Mouse (Mus musculus) gastrocnemius, postnatal 10 days (tissue): Measurements from ENCODE around the gene Macf1. TPM values are rescaled to one million over a fixed set of nuclear protein-coding genes. Genes with fewer than 3 reads are reported as not detected.

Experiments
- DNase-seq: peaks from one replicate; pipeline ENCODE4 v3.0.0; 2021; ENCODE audit warnings: mixed read lengths
- total RNA-seq, 2 experiments: library from RNA; stranded (reverse); gene quantifications; 2 replicates each; pipeline ENCODE4 v1.2.3; 2021

Gene Macf1
- total RNA-seq, 2 experiments from 2014 or later: 108 to 144 TPM

DNA sequence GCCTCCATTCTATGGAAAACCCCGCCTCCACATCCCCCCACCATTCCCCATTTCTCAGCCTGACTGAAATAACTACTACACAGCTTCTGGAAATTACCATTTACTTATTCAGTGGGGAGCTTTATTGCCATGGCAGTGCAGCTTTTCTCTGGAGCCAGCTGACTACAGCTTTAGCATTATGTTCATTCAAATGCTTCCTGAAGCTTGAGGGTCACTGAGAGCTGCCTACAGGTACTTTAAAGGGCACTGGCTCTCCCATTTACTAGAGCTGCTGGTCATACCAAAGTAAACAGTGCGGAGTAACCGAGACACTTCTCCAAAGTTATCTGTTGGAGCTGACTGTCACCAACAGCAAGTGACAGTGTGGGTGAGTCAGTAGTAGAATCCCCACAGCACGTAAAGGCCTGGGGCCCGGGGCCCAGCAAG lies 89.8 kb downstream of the Macf1 start:
- DNase-seq: no peak

DNA sequence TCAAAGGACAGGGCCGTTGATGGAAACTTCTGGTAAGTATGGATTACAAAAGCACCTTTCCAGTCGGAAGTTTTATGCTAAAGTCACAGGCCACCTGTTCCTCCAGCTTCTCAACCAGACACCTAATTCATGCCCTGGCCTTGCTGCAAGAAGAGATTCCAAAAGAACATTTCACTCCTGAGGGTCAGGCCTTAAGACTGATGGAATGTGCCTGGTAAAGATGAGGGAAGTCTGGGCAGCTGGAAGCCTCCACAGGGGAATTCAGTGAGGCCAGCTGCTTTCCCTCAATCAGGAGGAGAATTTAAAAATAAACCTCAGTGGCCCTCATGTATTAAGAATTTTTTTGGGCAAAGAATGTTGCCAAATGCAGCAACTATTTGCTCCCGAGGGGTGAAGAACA lies 90.5 kb downstream of the Macf1 start:
- DNase-seq: no peak

DNA sequence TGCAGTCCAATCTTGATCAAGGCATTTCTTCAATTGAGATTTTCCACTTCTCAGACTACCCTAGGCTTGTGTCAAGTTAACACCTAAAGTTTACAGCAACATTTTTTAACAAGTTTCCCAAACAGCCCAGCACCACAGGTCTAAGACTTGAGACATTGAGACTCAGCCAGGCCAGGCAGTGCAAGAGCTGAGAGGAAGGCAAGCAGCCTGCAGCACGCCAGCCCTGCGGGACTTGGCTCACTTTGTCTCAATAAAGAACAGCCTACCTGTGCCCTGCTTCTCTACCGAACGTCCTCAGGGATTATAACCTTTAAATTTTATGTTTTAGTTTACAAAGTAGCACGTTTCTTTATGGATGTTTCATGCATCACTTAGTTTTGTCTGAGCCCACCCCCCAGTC lies 92.1 kb downstream of the Macf1 start:
- DNase-seq: no peak

DNA sequence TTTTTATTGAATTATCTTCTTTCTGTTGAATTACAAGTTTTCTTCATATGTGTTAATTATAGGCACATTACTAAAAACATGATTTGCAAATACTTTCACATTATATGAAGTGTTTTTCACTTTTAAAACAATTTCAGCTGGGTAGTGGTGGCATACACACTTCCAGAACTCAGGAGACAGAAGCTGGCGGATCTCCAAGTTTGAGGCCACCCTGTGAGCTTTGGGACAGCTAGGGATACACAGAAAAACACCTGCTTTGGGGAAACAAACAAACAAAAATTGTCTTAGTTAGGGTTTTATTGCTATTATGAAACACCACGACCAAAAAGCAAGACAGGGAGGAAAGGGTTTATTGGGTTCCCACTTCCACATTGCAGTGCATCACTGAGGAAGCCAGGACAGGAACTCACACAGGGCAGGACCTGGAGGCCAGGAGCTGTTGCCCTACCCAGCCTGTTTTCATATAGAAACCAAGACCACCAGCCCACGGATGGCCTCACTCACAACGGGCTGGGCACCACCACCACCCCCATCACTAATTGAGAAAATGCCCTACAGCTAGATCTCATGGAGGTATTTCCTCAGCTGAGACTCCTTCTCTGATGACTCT lies 93.0 kb downstream of the Macf1 start:
- DNase-seq: no peak

DNA sequence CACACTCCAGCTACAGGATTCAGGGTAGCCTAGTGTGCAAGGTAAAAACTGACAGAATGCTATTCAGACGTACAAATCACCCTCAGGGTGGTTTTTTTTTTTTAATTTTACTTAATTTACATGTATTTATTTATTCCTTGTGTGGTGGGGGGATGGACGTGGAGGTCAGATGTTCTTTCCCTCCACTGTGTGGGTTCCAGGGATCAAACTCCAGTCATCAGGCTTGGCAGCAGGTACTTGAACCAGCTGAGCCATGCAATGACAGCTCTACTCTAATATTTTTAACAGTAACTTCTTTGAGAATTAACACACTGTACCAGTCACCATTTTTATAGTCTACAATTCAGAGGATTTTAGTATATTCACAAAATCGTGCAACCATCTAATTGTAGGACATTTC lies 94.7 kb downstream of the Macf1 start:
- no peak for DNase-seq

DNA sequence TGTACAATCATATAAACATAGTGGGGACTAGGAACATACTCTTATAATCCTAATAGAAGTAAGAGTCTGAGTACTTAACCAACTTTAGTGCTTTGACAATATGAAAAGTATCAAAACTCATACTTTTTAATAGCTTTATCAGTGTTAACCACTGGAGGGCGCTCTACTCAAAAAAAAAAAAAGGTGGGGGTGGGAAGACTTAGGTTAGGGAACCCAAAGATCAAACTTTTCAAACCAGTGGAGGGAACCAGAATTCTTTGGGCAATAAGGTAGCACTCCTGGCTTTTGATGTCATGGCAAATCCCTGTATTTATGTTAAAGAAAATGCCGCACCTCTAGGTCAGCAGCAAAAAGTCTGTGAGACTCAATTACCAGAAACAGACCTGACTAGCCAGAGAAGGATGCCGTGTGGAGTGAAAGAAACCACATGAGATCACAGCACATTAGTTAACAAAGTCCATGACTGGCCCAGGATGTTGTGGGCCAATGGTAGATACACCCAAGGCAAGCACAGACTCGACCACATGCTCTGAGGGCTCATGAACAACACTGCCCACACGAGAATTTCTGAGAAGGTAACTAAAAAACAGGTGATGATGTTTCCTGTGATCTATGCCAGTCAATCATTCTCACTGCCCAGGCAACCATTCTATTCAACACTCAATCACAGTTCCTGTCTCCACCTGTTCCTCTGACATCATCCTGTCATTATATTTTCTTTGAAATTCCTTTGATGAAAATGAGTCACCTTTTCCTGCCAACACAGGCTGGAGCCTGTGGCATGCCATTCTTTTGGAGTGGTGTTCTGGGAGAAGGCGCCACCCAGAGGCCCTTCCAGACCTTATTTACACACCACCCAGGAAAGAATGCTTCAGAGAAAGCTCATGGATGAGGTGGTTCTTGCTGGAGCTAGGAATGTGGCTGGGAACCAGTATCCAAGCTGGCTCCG lies 95.5 kb downstream of the Macf1 start:
- DNase-seq: no peak

DNA sequence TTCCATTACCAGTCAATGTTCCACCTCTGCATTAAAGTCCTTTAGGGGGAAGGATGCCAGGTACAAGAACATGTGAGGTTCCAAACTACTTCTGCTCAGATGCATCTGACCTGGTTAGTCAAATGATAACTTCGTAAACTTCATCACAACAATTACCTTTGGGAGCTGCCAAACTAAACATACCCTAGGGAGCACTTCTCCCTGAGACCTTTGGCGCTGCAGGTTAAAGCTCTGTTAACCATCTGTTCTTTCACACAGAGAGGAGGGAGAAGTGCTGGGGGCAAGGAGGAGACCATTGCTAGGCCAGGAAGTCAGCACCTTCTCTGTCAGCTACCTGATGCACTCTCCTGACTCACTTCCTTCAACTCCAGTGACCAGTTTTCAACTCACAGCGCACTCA lies 96.5 kb downstream of the Macf1 start:
- DNase-seq: no peak

DNA sequence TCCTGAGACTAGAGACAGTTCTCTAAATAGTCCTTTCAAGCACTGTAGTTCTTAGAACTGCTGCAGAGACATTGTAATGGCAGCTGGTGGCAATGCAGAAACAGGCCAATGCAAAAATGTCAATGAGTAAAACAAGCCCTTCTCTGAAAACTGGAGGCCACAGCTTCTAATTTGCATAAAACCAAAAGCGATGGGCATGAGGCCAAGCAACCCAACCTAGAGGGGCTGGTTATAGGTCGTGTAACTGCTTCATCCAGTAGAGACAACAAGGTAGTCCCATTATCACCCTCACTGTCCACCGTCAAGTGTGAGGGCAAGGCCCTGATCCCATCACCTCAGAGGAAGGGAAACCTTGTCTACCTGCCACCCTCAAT lies 99.5 kb downstream of the Macf1 start:
- DNase-seq: no peak

DNA sequence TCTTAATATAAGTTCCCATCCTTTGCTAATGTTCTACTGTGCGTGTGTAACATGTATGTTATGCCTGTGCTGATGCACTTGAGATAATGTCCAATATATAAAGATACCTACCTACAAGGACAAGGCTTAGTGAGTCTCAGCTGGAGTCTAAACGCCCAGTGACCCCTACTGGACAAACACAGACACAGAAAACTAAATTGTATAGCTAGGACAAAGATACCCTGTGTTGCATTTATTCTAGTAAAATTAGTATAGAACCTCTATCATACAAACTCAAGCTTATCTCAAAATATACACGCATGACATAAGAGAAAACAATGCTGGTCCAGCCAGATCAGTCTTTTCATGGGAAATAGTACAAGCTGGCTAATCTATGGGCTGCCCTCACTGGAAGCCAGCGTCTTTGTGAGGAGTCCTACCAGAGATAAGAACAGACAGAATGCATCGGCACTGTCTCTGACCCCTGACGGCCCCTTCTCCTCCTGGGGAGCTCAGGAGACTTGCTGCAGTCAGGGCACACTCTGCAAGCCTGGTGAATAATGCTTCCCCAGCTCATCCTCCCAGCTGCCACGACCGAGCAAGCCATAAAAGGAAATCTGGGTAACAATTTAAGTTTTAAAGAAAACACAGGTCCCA lies 100.0 kb downstream of the Macf1 start:
- no peak for DNase-seq

DNA sequence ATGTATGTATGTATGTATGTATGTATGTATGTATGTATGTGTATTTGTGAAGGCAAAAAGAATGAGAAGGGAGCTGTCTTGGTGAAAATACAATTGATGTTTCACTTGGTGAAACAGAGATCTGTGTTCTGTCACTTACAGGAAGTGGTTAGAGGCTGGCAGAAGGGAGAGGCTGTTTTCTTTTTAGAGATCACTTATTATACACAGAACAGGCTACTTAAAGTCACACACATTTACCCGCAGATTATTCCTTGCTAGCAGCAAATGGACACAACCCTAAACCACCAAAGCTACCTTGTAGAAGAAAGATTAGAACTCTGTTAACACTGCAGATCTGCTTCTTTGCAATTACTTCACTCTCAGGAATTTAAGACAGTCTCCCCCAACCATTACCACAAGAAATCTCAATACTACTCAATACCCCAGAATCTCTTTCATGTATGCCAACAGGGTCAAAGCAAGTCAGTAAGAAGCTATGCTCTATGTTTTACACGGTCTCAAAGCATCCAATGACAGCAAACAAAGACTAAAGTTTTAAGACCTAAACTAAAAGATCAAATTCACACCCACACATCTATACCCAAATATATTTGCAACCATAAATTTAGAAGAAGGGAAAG lies 106.6 kb downstream of the Macf1 start:
- DNase-seq: no peak

DNA sequence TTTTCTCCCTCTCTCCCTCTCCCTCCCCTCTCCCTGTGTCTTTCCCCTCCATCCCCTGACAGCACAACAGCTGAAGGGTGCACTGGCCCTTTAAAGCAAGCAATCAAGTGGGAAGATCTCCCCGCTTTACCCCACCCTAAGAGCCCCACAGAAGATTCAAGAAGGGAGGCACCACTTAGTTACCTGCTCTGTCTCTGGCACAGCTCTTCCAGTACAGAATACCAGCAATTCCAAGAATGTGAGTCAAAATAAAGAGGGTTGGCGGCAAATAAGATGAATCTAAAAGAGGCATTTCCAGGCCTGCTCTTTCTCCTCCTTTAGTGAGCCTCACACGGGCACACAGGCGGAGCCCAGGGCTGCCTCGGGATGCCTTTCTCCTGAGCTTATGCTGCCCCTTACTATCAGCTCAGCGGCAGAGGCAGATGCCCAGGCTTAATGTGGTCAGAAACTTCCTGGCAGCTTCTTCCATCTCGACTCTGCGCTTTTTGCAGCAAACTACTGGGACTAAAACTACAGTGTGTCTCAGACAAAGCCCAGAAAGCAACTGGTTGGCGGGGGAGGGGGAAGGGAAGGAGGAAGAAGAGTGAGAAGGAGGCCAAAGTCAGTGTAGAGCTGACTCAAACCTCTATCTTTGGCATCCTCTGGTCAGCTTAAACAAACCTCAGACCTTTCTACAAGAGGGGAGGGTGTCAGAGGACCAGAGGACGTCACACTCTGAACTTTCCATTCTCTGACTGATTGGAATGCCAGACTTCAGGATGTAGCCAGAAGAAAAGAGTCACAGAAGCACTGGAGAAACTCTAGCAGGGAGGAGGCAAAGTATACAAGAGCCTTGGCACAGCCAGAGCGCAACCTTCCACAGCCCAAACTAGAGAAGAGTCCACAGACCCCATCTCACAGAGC lies 111.5 kb downstream of the Macf1 start:
- peak; percentile 22 for DNase-seq

DNA sequence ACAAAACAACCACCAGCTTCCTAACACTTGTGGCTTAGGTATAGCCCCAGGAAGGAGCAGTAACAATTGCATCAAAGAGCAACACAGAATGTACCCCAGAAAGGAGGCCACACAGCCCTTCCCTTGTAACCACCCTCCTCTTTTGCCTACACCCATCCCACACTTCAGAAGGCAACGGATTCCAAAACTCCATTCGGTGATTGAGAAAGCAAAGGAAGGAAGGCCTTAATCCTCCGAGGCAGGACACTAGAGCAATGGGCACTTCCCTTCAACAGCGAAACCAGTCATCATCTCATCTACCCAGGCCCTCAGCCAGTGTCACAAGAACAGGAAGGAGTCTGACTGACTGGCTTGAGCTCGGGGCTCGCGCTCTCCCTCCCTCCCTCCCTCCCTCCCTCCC lies 112.3 kb downstream of the Macf1 start:
- DNase-seq: no peak

DNA sequence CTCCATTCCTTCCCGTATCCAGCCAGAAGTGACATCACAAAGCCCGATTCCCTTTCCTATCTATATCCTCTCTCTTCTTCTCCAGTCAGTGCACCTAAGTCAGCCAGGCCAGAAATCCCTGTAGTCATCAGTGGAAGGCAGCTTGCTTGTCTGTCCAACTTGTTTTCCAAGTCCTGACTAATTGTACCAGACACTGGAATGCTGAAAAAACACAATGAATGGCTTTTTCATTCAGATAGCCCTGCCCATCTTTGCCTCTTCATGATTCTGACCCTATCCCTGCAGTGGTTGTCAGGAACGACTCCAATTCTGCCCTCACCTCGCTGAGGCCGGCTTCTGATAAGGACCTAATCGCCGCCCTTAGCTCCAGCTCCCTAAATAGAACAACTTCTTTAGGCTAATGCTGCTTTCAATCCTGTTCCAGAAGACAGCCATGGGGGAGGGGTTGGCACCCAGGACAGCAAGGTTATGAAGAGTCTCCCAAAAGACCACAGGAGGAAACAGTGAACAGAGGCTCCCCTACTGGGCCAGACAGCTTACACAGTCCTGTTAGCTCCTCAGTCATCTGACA lies 118.8 kb downstream of the Macf1 start:
- no peak for DNase-seq

DNA sequence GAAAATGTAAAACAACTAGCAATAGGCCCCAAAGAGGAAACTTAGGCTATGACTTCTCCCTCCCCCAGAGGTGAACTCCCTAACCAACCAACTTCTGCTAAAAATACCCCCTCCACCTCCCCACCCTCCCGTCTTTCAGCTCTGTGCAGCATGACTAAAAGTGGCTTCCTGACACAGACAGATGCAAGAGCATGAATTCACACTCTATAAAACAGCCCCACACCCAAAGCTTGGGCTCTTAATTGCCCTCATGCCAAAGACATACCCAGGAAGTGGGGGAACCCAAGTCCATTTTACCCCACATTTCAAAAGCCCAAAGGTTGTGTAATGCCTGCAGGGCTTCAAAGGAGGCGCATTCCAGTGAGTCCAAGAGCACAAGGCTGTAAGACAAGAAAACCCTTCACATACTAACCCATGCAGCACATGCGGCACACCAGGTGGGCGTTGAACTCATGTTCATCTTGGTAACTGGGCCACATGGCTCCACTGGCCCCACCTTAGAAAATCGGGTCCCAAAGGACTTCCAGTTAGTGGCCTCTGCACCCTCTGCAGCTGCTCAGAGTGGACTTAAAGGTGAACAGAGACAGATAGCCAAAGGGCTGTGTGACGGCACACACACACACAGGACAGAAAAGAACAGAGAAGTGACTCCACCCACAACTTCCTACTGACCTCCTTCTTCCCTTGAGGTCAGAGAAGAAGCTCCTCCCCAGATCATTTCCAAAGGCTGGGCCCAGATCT lies 119.9 kb downstream of the Macf1 start:
- DNase-seq: no peak

DNA sequence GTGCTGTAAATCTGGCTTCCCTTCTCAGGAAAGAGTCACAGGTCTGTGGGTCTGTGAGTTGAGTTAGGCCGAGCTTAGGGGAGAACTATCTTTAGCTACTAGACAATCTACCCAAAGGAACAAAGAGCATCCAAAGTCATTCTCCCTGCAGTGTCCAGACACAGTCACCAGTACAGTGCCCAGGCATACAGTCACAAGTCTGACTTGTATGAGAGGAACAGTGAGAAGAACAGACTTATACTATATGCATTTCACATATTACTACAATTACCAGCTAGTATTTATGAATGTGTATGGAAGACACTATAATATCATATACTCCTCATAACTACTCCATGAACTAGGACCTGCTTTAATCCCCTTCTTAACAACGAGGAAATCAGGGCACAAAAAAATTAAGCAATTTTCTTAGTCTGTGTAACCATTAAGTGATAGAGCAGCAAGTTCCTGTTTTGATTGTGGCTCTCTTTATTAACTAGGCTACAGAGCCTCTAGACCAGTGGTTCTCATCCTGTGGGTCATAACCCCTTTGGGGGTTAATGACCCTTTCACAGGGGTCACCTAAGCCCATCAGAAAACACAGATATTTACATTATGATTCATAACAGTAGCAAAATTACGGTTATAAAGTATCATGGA lies 121.9 kb downstream of the Macf1 start:
- no peak for DNase-seq

DNA sequence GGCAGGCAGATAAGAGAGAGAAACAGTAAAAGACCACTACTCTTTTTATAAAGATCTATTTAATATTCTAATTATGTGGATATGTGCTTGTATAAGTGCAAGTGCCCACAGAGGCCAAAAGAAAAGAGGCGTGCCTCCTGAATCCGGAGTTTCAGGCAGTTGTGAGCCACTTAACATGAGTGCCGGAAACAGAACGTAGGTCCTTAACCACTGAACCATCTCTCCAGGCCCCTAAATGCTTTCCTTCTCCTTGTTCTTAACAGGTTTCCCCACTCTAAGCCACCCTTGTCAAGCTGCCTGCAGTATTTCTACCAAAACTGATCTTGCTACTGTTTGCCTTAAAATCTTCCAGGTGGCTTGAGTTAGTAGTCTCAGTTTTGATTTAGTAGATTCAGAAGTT lies 123.3 kb downstream of the Macf1 start:
- DNase-seq: no peak

DNA sequence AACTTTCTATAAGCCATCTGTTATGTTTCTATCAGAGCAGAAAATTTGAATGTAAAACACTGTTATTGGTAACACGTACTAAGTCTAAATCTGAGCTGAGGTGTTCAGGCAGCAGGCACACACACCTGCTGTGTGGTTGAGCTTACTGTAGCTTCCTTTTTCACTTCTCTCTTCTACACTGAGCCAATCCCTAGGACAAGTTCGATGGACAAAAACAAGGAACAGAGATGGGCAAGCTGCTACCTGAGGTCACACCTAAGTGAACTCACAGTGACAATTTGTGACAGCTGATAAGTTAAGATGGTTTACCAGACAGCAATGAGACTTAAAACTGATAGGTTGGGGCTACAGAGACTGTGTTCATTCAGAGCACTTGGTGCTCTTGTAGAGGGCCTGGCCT lies 125.7 kb downstream of the Macf1 start:
- DNase-seq: no peak

DNA sequence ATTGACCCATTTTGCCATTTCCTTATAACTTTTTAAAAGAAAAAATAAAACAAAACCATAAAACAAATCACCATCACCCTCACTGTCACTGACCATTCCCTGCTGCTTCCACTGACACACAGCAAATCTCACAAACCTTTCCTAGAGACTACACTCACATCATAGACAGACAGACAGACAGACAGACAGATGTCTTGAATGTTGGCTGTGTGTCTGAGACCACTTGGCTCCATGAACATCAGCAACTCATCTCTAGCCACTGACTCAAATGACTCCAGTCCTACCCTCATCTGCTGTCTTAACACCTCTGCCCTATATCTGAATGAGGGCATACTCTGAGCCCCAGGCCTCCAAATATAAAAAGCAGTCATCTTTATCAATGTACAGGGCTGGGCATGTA lies 128.9 kb downstream of the Macf1 start:
- DNase-seq: no peak

DNA sequence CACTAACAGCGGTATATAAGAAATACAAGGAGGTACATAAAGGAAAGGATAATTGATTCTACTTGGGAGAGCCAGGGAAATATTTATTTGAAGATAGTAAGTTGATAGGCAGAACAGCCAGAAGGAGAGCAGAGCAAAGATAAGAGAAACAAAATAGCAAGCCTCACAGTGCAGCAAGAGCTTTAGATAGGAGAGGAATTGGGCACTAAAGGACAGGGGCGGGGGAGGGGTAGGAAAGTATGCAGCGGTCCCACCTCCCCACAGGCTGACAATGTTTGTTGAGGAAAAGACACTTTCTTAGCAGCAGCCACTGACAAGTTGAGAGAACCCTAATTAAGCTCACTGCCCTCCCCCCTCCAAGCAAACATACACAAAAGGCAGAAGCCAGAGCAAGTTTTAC lies 131.5 kb downstream of the Macf1 start:
- DNase-seq: no peak

DNA sequence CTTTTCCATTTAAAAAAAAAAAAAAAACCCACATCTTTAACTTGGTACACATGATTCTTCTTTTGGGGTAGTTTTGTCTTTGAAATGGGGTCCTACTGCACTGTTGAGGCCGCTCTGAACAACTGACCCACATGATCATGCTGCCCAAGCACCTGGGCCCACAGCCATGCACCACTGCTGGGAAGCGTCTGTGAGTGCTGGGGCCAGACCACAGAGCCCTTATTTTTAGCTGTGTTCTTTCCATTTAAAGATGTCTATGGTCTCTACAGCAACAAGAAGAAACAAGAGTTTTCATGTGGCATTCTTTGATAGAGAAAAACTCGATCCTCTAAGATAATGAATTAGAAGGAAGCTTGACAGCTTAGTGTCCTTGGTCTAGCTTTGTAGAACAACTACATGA lies 135.8 kb downstream of the Macf1 start:
- no peak for DNase-seq
